Mouse (Mus musculus) common myeloid progenitor, adult 5-6 weeks (primary cell): ENCODE data around the gene Pik3c2b. TPM values are rescaled to one million over a fixed set of nuclear protein-coding genes. Genes with fewer than 3 reads are reported as not detected.

Experiments
- ATAC-seq: replicated peaks from 2 replicates; pipeline ENCODE4 v1.8.0; 2016; ENCODE audit warnings: low read depth, mild to moderate bottlenecking, moderate TSS enrichment, inconsistent platforms; ENCODE audit not compliant: poor library complexity, severe bottlenecking
- total RNA-seq: library from RNA; stranded (forward); fragments of 200-1000, 187-1606 nt; gene quantifications from 2 replicates; pipeline ENCODE4 v1.2.3, GENCODE M21; 2017

The Pik3c2b gene
- total RNA-seq, 1 experiment from 2014 or later, result 2.6 TPM

DNA sequence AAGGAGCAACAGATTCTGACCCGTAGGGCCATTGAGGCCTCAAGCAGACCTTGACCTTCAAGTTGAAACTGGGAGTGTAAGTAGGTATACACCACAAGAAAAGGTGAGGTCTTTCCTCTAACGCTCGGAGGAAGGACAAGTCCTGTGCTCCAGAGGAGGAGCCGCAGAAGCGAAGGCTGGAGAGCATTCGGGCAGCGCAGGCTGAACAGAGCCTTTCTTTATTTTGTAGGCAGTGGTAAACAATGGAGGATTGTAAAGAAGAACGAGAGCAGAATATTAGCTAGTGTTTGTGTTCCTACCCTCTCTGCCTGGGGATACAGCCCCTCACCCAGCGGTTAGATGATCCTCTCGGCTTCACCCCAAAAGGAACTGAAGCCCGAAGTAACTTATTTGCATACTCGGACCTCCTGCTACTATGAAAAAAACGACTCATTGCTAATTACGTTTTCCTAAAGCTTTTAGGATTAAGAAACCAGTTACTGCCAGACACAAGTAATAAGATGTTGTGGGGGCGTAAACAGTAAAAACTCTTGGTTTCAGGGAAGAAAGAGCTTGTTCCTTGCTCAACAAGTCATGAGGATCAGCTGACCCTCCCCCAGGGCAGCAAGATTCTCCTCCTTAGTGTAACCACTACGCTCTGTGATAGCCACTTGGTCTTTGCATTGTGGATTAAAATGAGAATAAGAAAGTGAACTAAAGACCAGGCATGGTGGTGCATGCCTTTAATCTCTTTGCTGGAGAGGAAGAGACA is 84.2 kb downstream of the Pik3c2b start:
- ATAC-seq, result no peak

DNA sequence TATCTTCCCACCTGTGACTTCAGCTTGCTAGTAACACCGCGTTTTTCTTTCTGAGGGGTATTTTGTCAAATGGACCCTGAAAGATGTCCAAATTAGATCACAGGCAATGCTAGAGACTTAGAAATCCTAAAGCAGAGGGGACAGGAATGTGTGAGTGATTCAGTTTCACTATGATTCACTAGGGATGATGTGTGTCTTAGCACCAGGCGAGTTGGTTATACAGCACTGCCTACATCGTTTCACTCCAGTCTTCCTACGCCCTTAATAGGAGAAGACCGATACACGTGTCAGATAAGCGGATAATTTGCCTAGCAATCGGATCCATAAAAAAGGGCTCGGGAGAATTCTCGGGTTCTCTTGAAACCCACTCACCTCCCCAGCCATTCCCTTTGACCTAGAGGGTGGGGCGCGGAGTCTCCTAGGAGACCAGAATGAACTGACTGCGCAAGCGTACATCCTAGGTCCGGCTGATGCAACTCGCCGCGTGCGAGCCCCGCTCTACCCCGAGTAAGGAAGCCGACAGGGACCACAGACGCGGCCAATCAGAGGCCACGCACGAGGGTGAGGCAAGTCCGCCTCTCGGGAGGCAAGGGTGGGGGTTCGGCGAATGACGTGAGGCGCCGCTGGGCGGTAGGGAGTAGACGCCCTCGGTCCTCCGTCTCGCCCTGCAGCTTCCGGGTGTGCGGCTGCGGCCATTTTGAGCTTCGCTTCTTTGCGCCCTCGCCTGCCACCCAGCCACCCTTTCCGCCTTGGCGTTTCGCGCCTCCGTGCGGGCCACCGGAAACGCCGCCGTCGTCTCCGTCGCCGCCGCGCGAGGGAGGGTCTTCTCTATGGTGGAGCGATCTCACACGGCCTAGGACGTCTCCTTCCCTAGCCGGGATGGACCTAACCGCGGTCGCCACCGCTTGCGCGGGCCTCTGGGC is 85.4 kb downstream of the Pik3c2b start, which contains the start of gene Ppp1r15b:
TSS of gene Ppp1r15b (plus strand) at position 506 of the 923 bp plus-strand sequence.
- ATAC-seq, result peak; percentile 87

DNA sequence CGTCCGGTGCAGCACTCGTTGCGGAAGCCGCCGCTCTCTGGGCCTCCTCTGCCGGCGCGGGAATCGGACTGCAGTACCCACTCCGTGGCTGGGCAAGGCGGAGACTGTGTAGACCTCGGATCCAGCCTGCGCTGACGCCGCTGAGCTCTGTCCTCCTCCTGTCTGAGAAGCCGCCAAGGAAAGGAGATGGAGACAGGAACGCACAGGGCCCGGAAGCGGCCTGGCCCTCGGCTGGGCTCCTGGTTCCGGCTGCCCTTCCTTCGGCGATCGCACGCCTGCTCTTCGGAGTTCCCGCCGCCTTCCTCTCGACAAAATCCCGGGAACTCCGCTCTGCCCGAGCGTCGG is 86.1 kb downstream of the Pik3c2b start:
- ATAC-seq, result no peak; the same call in 1 of the 2 replicates

DNA sequence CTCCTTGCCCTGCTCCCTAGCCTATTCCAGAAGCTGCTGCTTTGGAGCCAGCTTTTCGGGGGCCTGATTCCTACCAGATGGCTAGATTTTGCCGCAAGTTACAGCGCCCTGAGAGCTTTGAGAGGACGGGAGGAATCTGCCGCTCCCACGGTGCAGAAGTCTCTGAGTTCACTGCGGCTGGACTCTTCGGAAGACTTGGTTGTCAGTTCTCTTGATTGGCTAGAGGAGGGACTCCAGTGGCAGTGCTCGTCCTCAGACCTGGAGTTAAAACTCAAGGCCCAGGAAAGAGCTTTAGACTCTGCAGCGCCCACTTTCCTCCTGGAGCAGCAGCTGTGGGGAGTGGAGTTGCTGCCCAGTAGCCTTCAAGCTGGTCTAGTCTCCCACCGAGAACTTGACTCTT is 86.5 kb downstream of the Pik3c2b start:
- ATAC-seq, result no peak

DNA sequence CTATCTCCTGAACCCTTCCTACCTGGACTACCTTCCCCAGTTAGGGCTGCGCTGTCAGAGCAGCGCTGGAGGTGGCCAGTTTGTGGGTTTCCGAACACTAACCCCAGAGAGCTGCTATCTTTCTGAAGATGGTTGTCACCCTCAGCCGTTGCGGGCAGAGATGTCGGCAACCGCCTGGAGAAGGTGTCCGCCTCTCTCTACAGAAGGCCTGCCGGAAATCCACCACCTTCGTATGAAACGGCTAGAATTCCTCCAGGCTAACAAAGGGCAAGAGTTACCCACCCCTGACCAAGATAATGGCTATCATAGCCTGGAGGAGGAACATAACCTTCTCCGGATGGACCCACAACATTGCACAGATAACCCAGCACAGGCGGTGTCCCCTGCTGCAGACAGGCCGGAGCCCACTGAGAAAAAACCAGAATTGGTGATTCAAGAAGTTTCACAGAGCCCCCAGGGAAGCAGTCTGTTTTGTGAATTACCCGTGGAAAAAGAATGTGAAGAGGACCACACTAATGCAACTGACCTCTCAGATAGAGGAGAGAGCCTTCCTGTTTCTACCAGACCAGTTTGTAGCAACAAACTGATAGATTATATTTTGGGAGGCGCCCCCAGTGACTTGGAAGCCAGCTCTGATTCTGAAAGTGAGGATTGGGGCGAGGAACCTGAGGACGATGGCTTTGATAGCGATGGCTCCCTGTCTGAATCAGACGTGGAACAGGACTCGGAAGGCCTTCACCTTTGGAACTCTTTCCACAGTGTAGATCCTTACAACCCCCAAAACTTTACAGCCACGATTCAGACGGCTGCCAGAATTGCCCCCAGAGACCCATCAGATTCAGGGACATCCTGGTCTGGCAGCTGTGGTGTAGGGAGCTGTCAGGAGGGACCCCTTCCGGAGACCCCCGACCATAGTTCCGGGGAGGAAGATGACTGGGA is 87.2 kb downstream of the Pik3c2b start:
- 0 out of 2 replicates have a peak, but pooled peaks have one; percentile 2 for ATAC-seq

DNA sequence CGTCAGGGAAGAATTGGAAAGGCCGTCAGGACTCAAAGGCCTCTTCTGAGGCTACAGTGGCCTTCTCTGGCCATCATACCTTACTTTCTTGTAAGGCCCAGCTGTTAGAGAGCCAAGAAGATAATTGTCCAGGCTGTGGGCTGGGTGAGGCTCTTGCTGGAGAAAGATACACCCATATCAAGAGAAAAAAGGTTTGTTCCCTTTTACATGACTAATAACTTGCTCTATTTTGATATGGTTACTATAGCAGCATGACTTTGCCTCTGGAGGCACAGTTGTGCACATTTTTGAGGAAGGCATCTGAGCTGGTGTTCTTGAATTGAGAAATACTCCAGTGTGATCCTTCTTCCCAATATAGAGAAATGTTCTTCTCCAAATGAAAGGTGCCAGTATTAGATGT is 88.0 kb downstream of the Pik3c2b start:
- ATAC-seq, result peak; percentile 27

DNA sequence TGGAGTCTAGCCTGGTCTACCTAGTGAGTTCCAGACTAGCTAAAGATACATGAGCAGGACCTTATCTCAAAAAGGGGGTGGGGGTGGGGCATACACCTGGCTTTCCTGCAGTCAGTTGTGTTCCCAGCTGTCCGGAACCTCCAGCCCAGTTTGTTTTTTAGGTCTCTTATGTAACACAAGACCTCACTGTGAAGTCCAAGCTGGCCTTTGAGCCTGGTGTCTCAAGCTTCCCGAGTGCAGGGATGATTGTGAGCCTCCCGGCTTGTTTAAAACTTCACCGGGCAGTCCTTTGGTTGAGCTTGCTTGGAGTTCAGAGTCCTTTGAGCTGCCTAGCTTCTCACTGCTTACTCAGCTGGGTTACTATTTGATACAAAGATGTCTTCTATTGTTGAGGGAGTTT is 88.6 kb downstream of the Pik3c2b start:
- ATAC-seq, result no peak

DNA sequence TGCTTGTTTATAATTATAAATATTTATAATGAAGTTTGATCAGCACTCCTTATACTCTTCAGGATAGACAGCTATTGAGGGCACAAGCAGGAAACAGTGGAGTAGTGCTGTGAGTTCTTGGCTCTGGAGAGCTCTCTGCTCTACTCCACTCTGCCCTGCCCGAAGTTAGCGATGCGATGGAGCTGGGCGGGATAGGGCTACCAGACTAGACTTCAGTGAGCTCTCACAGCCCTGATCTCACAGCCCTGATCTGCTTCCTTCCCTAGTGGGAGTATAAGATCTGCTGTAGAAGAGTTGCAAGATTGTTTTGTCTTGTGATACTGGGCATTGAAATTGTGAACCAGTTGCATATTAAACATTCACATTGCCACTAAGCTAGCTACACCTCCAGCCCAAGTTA is 89.4 kb downstream of the Pik3c2b start:
- ATAC-seq, result no peak

DNA sequence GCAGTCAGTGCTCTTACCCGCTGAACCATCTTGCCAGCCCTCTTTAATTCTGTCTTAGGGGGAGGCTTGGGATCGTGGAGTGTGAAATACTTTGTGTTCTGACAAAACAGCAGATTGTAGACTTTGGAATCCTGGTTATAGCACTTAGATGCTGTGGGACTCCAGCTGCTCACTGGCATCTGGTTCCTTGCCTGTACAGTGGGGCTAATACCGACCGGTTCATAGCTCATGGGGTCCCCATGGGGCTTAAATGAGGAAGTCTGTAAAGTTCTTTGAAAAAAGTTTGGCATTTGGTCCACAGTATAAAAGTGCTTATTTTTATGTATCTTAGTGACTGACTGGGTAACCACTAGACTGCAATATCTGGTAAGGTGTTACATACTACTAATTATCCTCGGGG is 90.3 kb downstream of the Pik3c2b start:
- ATAC-seq, result no peak

DNA sequence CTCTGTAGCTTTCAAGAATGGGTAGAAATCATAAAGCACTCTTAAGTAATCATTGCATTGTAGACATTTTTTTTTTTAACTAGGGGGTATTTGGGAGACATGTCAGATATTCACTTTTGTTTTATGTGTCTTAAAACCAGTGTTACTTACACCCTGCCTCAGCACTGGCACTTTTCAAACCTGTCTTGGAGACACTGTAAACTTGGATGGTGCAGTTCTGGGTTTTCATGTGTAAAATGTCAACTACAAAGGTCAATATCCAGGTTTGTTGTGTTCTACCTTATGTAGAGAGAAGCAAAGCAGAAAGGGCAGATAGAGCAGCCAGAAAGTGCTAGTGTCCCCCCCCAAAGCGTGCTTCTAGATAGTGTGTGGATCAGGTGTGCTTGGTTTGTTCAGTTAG is 92.9 kb downstream of the Pik3c2b start:
- ATAC-seq, result no peak

DNA sequence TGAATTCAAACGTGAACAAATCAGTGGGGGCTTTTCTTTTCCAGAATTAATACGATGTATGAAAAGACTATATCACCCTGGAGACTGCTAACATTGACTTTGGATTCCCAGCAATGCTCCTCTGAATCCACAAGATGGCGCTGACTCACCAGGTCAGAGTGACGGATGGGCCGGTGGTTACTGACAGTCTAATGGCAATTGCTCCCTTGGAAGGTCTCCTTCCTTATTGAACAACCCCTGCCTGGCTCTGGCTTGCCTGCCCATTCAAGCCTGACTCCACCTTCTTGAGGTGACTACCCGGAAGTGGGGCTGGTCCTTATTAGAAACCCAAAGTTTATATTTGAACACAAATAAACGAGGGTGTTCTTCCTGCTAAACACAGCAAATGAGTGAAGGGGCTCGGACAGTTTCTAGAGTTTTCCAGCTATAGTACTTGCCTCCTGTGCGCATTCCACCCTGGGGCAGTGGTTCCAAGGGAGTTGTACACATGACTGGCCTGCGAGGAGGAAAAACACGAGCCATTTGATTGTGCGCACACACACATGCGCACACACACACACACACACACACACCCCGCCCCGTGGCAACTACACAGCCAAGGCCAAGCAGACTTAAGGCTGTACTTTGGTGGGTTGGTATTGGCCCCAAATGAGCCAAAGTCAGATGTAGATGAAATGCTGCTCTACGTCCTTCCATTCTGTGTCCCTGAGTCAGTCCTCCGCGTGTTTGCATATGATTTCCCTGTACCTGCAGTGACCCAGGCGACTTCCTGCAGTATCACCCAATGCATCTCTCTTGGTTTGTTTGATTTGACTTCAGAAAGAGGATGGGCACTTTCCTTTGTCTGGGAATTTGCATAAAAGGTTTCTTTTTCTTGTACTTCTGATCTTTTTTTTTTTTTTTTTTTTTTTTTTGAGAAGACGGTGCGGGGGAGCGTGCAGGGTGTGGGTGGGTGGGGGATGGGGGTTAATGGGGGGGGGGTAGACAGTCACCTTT is 100.8 kb downstream of the Pik3c2b start:
- peak; percentile 96 for ATAC-seq

DNA sequence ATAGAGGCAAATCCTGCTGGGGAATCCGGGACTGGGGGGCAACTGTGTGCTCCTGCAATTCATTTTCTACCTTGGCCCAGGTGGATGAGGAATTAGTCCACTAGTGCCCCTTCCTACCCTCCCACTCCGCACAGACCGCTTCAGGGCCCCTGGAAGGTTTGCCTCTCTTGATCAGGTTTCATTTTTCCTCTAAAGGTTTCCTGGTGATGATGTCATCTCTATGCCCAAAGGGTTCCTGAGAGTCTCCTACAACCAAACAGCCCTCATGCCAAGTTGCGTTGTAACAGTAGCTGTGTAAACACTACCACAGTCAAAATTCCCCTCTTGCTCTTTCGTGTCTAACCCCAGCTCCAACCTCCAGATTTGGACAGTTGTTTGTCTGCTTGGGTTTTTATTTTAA is 101.9 kb downstream of the Pik3c2b start:
- ATAC-seq, result no peak

DNA sequence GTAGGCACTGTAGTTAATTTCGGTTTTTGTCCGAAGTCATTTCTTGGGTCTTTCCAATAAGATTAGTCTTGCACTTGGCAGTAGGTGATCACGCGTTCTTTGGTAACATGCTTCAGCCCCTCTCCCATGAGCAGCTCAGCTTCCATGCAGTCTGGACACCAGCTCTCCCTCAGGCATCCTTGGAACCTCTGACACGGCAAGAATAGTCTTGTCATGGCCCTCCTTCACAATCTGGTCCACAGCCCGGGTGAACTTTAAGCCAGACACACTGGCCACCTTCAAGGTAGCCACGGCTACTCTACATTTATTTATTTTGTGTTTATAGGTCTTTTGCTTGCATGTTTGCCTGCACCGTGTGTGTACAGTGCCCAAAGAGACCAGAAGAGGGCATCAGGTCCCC is 102.7 kb downstream of the Pik3c2b start:
- no peak for ATAC-seq

DNA sequence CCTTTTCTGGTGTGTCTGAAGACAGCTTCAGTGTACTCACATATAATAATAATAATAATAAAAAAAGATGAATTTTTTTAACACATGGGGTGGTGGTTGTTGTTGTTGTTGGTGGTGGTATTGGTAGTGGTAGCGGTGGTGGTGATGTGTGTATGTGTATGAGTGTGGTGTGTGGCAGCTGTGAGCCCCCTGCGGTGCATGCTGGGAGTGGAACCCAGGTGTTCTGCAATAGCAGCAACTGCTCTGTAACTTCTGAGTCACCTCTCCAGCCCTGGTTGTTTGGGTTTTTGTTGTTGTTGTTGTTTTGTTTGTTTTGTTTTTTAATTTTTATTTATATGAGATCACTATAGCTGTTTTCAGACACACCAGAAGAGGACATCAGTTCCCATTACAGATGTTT is 105.1 kb downstream of the Pik3c2b start:
- no peak for ATAC-seq

DNA sequence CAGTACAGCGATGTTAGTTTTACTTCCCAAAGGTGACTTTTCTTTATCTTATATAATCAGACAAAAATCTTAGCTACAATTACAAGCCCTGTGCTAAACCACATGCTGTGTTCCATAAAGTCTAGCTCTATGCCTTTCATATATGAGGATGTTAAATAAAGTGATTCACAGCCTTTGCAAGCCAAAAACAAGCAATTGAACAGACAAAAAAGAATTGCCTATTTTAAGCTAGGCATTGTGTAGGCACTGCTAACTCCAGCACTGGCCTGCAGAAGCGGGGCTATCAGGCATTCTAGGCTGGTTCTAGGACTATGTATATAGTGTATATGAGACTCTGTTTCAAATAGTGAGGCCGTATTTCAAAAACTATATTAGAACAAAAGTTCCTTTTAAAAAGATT is 106.7 kb downstream of the Pik3c2b start:
- ATAC-seq, result no peak

DNA sequence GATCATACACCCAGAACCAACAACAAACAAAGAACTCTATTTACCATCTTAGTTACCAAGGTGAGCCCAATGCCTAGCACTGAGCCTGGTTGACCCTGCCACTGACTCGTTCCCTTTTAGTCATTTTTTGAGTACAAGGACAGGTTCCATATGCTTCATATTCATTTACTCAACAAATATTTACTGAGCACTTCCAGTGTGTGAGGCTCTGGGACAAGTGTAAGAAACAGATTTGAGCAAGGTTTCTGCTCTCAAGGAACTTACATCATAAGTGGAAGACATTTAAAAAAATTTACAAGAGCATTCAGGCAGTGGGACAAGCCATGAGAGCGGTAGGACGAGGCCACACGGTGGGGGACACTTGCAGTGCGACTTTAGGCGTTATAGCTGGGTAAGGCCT is 109.8 kb downstream of the Pik3c2b start:
- ATAC-seq, result no peak
